Mouse (Mus musculus): ENCODE results near the gene Irf3.
"Not testable (repeated sequence)": the region's sequence is repeated elsewhere in the genome, so short reads cannot be mapped to it uniquely, and the experiment has no call there.

The Irf3 gene

DNA sequence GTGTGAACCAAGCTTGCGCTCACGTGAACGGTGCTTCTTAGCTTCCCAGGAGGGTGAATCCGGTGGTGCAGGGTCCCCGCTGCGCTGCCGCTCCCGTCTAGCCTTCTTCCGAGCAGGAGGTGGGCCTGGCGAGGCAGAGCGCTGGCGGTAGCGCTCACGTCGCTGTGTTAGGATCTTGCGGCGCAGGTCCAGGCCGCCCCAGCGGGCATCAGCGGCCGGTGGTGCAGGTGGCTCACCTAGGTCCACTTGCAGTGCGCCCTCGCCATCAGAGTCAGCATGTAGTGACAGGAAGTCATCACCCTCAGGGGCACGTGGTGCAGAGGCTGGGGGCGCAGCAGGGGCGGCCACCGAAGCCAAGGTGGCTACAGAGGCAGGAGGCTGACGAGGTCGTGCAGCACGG is 10.4 kb downstream of the Irf3 start:
- no peak for DNase-seq (ENCODE audit: low read depth, low spot score)

DNA sequence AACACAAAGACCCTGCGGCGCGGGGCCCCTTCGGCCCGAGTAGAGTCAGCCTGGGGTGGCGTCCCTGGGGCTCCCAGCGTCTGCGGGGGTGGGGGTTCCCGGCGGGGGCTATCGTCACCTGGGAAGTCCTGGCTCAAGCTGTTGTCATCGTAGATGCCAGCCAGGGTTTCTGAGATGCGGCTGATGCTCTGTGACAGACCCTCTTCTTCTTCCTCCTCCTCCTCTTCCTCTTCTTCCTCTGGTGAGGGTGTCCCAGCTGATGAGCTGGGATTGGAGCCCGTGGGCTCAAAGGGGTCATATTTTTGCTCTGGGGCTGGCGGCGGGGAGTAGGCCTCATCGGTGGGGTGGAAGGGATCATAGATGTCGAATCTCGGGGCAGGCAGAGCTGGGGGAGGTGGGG is 11.0 kb downstream of the Irf3 start:
- DNase-seq (ENCODE audit: low read depth, low spot score) = no peak

DNA sequence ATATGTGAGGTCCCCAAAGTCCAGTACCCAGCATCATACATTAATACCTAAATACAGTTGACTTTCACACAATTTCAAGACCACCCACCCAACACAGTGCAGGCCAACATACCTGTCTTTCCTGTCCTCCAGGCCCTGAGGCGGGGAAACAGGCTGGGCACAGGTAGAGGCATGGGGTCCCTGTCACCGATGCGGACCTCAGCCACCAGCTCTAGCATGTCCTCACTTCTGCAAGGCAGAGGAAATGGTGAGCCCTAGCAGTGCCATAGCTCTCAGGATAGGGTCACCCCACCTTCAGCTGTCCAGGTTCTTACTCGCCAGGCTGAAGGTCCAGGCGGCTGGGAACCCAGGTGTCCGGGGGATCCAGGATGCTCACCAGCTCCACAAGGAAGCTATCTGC is 14.6 kb downstream of the Irf3 start:
- DNase-seq (ENCODE audit: low read depth, low spot score) = no peak

DNA sequence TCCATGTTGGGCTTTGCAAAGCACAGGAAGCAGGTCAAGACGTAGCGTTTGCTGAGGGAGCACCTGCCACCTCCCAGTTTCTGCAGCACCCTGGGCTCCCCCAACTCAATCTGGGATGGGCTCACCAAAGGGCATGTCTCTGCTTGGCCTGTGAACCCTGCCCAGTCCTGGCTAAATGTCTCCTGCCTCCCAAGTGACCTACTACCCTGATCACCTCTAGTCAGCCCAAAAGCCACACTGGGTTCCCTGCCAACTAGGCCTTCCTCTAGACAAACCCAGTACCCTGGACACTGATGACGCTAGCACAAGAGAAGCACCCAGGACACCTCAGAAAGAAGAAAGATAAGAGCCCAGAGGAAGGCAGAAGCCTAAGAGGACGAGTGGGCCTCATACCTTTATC is 15.4 kb downstream of the Irf3 start:
- no peak for DNase-seq (ENCODE audit: low read depth, low spot score)

DNA sequence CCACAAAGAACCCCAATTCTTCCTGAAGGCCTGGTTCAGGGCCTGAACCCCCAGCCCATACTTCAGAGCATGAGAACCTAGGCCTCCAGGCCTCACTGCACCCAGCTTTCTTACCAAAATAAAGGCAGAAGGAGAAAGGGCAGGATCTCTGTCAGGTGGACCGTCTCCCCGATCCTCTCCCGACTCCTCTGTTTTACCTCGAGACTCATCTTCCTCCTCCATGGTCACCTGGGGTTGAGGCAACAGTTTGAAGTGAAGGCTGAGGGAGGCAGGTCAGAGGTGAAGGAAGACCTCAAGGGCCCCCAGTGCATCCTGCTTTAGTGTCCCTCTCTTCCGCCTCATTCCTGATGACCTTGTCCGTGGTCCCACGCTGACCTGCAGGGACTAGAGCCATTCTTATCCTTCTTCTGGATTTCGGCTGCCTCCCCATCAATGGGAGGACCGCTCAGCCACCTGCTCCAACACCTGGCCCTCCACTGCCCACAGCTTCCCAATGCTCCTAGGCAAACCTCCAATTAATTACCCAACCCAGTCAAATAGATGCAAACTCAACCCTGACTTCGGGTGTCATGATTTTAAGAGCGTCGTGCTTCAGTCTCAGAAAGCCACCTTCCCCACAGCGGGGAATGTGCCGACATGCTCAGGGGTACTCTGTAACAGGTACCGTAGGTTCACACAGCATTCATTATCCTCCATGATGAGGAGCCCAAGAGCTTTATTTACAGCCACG is 16.1 kb downstream of the Irf3 start:
- no peak for DNase-seq (ENCODE audit: low read depth, low spot score)

DNA sequence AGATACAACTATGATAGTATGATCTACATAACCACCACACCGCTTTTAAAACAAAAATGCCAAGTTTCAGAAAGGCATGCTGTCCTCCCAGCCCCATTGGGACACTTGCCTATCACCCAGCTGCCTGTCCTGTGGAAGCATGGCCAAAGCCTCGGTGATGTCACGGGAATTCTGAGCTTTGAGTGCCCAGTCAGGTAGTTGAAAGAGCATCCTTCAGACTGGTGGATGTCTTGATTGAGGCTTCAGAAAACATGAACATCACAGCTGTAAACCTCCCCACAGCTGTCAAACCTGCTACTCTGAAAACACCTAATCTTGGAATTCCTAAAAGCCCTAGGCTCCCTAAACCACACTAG is 16.6 kb downstream of the Irf3 start:
- no peak for DNase-seq (ENCODE audit: low read depth, low spot score)

DNA sequence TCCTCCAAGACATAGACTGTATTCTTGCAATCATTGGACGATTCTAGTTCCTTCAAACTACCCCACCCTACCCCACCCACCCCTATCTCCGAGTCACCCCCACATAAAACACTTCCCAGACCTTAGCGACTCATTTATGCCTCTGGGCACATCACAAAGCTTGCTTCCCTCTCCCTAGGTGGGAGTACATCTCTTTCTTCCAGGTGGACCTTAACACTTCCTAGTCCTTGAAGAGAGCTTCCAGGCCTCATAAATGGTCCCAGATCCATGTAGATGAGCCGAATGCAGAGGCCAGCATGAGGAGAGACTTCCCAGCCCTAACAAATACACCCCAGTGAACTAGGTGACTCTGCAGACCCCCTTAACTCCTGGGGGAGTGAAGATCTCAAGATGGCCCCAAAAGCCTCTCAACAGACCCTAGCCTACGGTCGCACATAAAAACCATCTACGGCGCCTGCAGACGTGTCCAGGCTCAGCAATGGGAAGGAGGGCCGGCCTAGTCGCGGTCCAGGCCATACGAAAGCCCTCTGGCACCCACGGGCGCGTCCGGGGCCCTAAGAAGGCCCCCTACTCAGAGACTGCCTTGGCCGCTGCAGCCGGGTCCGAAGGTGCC is 18.0 kb downstream of the Irf3 start:
- peak; percentile 20 for DNase-seq (ENCODE audit: low read depth, low spot score)

DNA sequence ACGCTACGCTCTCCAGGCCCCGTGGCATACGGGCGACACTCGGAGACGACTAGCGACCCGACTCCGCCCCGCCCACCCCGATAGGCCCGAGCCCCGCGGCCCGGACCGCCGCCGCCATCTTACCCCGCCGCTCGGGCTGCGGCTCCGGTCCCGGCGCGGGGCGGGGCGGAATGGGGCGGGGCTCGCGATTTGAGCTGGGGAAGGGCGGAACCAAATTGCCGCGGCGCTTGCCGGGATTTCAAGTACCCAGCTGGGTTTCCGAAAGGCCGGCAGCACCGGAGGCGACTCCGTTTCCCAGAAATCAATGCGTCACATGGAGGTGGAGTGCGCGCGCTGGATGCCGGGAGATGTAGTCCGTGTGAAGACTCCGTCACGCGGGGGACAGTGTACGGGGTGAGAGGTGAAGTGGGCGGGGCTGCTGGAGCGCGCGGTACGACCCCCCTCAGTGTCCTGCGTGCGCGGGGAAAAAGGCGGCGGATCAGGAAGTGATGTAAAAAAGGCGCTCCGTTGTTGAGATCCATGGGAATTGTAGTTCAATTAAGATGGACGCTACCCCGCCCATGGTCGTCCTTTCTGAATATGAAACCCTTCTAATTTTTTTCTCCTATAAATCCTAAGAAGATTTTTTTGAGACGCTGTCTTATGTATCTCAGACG is 18.6 kb downstream of the Irf3 start, which contains the start of gene Scaf1:
Gene Scaf1, minus strand, starts transcription at position 407 of the 656 bp plus-strand sequence.
- peak; percentile 99 for DNase-seq (ENCODE audit: low read depth, low spot score)

DNA sequence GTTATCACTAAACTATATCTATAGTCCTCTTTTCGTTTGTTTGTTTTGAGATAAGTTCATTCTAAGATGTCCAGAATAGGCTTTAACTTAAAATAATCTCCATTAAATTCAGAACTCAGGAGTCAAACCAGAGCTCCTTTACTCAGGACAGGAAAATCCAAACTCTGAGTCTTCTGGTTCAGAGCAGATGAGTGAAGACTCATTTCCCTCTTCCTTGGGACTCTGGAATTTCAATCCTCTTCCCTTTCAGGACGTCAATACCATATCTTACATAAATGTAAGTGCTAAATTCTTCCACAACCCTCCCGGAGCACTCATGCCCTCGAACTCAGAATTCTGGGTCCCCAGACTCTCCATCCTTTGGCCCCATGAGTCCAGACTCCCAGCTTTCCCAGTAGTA is 19.3 kb downstream of the Irf3 start:
- no peak for DNase-seq (ENCODE audit: low read depth, low spot score)

DNA sequence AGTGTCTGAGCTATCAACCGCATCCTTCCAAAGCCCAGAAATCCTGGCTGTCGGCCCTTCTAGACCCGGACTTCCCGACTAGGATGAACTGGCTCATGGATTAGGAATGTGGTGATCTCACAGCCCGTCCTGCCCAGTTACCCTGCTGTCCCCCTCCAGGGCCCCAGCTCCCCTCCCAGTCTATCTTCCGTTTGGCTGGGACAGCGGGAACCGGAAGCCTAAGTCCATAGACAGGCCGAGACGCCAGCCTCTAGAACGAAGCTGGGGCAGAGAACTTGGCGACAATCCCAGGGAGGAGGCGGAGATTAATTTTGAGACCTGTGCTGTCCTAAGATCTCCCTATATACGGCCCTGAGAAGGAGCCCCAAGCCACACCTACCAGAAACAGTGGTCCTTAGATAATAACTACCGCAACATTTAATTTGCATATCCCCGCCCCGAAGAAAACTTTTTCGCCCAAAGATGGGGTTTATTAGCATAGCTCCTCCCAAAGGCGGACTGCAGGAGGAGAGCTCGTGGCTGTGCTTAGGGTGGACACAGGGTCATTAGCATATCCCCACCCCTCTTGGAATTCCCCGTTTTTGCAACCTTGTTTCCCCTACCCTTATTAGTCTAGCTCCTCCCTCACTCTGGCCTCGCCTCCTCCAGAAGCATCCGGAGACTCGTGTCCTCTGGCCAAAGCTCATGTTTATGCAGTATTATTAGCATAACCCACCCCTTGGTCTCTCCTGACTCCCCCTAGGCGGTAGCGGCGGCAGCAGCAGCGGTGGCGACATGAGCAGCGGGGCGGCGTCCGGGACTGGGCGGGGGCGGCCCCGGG is 20.0 kb downstream of the Irf3 start, which contains the start of gene Rras:
Gene Rras, plus strand, starts transcription at position 720 of the 820 bp plus-strand sequence.
- DNase-seq (ENCODE audit: low read depth, low spot score) = peak; percentile 97

DNA sequence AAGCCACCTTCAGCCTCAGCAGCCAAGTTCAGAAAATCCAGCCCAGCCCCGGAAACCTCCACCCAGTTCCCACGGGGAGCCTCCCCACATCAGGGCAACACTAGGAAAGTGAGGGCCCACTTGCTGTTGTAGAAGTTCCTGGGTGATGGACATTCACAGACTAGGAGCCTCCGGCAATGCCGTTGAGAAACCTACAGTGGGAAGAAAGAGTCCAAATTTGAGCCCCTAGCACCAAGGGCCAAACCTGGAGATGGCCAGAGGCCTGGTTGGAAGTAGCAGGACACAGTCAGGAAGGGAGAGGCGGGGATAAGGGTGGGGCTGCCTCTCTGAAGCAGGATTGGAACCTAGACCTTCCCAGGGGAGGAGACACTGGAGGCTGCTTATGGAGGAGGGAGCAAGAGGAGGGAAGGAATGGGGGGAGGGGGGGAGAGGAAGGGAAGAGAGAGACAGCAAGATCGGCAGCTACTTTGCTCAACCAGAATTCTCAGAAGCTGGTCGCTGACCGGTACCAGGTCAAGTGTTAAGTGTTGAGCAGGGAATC is 21.7 kb downstream of the Irf3 start:
- no peak for DNase-seq (ENCODE audit: low read depth, low spot score)

DNA sequence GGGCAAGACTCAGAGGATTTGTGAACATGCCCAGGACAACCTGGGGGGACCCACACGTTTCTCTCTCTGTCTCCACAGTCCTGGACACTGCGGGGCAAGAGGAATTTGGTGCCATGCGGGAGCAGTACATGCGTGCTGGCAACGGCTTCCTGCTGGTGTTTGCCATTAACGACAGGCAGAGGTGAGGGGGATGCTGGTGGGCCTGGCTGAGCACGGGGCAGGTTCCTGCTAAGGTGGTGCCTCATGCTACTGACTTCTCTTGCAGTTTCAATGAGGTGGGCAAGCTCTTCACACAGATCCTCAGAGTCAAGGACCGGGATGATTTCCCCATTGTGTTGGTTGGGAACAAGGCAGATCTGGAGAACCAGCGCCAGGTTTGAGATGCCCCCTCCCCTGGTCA is 22.8 kb downstream of the Irf3 start:
- no peak for DNase-seq (ENCODE audit: low read depth, low spot score)

DNA sequence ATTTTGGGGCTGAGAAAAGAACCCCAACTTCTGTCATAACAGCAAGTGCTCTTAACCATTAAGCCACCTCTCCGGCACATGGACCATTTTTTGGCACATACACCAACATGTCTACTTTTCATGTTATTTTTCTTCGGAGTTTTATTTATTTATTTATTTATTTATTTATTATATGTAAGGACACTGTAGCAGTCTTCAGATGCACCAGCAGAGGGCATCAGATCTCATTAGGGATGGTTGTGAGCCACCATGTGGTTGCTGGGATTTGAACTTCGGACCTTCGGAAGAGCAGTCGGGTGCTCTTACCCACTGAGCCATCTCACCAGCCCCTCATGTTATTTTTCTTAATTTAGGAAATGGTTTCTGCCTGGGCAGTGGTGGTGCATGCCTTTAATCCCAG is 26.3 kb downstream of the Irf3 start:
- DNase-seq (ENCODE audit: low read depth, low spot score) = not testable (repeated sequence)

DNA sequence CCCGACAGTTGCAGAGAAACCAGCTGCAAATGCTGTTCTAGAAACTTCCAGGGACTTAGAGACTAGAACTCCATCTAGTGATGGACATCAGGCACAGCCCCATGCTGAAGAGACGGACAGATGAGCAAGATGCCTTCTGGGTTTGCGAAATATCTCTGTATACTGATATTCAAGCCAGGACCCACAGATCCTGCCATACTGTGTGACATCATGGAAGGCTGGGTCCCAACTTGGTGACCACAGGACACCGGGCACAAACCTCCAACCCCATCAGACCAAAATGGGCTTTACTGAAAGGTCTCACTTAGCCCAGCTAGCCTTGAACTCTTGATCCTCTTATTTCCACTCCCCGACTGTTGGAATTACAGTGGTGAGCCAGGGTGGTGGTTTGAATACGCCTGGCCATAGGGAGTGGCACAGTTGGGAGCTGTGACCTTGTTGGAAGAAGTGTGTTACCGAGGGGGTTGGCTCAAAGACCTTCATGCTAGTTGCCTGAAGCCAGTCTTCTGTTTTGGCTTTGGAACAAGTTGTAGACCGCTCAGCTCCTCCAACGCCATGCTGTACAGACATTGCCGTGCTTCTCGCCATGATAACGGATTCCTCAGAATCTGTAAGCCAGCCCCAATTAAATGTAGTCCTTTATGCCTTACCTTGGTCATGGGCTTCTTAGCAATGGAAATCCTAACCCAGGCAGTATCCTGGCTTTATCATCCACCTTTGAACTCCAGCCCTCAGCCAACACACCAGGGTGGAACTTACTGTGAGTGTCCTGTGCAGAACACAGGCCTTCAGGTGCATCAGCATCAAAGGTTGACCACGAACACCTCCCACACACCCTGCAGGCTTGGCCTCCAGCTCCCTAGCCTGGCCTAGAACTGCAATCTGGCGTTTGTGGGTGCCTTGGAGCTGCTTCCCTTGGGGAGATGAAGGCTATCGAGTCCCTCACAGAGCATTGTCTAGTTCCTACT is 27.1 kb downstream of the Irf3 start:
- no peak for DNase-seq (ENCODE audit: low read depth, low spot score)

DNA sequence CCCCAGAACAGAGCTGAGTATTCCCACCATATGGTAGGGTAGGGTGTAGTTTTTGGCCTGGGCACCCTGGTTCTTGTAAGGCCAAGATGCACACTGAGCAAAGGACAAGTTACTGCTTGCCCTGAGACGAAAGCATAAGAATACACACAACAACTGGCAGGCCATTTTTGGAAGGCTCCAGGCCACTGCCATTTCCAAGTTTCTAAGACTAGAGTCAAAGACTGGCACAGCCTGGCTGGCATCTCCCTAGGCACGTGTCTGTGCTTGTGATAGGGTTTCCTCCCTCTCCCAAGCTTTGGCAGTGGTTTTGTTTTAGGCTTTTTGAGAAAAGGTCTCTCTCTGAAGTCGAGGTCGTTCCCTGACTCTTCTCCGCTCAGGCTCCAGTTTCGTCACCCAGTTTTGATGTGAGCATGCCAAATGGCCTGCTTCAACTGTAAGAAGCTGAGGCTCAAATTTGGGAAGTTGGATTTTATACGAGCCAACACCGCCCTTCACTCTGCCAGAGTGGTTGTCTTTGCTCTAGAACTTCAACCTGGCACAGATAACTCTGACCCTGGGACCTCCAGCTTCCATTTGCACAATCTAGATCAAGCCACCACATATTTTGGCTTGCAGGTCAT is 28.3 kb downstream of the Irf3 start:
- no peak for DNase-seq (ENCODE audit: low read depth, low spot score)

DNA sequence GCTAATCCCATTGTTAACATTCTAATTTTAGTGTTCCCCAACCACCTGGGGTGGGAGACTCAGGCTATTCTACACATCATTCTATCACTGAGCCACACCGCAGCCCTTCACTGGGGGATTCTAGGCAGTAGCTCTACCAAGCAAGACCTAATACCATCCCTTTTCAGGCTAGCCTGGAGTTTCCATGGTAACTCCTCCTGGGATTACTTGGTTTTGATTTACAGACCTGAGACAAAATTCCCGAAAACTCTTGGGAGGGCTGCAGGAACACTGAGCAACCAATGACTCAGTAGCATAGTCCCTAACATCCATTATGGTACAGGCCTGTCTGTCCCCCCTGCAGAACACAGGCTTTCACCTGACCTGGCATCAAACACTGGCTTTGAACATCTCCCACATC is 28.8 kb downstream of the Irf3 start:
- peak; percentile 49 for DNase-seq (ENCODE audit: low read depth, low spot score)

DNA sequence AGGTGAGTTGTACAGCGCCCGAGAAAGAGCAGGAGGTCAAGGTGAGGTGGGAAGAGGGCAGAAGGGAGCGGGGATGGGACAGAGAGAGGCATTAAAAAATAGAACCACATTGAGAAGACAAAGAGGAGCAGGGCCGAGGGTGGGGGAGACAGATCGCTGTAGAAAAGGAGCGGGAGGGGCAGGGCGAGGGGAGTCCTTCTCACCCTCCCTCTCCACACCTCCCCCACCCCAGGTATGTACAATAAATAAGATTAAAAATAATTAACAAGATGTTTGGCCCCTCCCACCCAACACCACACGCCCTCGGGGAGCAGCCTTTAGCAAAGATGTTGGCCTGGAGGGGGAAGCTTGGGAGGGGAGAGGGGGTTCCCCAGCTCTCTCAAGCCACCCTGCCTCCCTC is 30.3 kb downstream of the Irf3 start:
- no peak for DNase-seq (ENCODE audit: low read depth, low spot score)

DNA sequence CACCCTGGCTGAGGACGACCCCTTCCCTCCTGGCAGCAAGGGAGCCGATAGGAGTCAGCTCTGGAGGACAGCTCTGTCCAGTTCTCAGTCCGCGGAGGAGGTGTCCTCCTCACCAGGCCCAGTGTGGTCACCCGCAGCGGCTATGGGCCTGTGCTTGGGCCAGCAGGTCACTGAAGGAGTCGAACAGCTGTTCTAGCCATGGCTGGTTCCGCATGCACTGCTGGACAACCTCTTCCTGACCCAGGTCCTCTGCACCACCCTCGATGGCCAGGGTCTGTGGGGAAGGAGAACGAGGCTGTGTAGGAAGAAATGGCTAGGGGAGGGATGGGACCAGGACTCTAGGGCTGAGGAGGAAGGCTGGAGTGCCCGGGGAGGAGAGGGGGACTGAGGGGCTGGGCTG is 30.9 kb downstream of the Irf3 start:
- no peak for DNase-seq (ENCODE audit: low read depth, low spot score)

DNA sequence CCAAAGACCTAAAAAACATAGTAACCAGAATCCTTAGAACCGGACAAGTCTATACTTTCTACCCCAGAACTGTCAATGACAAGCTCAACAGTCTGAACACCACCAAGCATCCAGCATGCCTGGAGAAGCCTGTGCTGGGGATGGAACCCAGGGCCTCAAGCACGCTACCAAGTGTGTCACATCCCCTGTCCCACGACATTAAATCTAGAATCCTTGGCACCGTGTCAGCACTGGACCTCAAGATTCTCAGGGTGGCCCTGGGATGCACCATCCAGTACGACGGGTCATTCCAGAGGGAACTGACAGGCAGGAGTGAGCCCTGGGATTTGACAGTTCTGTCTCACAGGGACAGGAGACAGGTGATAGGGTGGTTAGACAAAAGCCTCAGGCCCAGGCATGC is 32.5 kb downstream of the Irf3 start:
- DNase-seq (ENCODE audit: low read depth, low spot score) = no peak

DNA sequence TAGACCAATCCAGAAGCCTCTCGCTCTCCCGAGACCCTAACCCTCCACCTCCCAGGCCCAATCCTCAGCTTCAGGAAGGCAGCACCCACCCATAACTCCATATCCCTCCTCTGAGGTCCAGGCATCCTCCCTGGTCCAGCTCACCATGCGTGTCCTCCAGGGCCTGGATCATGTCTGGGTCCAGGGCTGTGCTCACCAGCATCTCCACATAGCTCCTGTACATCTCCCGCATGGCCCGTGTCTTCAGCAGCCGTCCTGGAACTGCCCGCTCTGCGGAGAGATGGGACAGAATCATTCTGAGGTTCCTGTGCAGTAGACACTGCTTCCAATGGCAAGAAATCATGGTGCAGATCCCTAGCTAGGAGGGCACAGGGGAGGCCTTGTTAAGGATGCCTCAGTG is 33.4 kb downstream of the Irf3 start:
- DNase-seq (ENCODE audit: low read depth, low spot score) = no peak
